Comparison of ENCODE assay signal across 22 mouse cellular contexts in the genomic region with DNA sequence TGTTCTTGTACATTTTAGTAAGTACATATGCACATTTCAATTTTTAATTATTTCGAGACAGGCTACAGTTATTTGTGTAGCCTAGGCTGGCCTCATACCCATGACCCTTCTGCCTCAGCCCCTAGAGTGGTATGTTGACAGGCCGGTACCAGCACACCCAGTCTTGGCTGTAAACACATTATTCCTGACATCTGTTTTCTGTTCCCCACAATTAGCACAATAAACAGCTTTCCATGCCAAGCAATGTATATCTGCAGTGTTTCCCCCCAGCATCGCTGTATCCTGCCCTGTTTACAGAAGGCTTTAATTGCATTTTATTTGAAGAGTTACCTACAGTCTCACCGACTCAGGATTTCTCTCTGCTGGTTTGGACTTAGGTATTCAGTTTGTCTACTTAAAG.
DNase-seq lines count a peak whose midpoint lies in the region; ATAC-seq lines count a peak whose summit lies in the region.
"Had no signal": no experiment of that assay in that cellular context is flagged by ENCODE, and none has a peak within 500 bp of the region (broad histone marks: within the 10 kb centered on the region; RNA-seq: fewer than 3 reads in every experiment).

No protein-coding gene starts in this region.

- no peaks in the 10 kb centered on the region for H3K9me3 ChIP-seq in hindbrain, embryonic 13.5 days
- H3K9me3 ChIP-seq in hindbrain, embryonic 16.5 days (ENCODE audit: control insufficient read depth, low read length): no peaks in the 10 kb centered on the region
- H3K9me3 ChIP-seq in midbrain, embryonic 12.5 days: no peaks in the 10 kb centered on the region
- H3K9me3 ChIP-seq in midbrain, embryonic 10.5 days (replicated peaks): no peaks in the 10 kb centered on the region
- no peaks in the 10 kb centered on the region for H3K9me3 ChIP-seq in stomach, embryonic 16.5 days (replicated peaks; ENCODE audit: control insufficient read depth, low read length)
- H3K9me3 ChIP-seq: embryonic facial prominence, embryonic 15.5 days; heart, embryonic 12.5 days; hindbrain, embryonic 10.5 days; limb, embryonic 15.5 days; lung, embryonic 15.5 days had no signal

- H3K27me3 ChIP-seq in hindbrain, embryonic 13.5 days: 0 out of 2 replicates have a peak, but pooled peaks cover 4% of the 10 kb centered on the region
- no peaks in the 10 kb centered on the region for H3K27me3 ChIP-seq in hindbrain, embryonic 16.5 days (replicated peaks; ENCODE audit: control insufficient read depth, insufficient read depth, low read length)
- no peaks in the 10 kb centered on the region for H3K27me3 ChIP-seq in midbrain, embryonic 12.5 days
- no peaks in the 10 kb centered on the region for H3K27me3 ChIP-seq in midbrain, embryonic 10.5 days (ENCODE audit: low read depth, poor library complexity, severe bottlenecking)
- H3K27me3 ChIP-seq in stomach, embryonic 16.5 days (ENCODE audit: control insufficient read depth, insufficient read depth, low read length): no peaks in the 10 kb centered on the region
- H3K27me3 ChIP-seq: embryonic facial prominence, embryonic 15.5 days; heart, embryonic 12.5 days; limb, embryonic 15.5 days; lung, embryonic 15.5 days had no signal

- ATAC-seq in hindbrain, embryonic 13.5 days (ENCODE audit: low FRiP score): no peak
- ATAC-seq in hindbrain, embryonic 16.5 days: no peak
- no peak for ATAC-seq in midbrain, embryonic 12.5 days (ENCODE audit: low FRiP score, low read depth)
- no peak; the same call in 1 of the 2 replicates for ATAC-seq in stomach, embryonic 16.5 days (ENCODE audit: insufficient read depth, low FRiP score)
- ATAC-seq: intestine, embryonic 16.5 days had no signal

- WGBS in hindbrain, embryonic 13.5 days: 53% methylated on average over 4 of the region's 4 CpGs
- 59% methylated on average over 4 of the region's 4 CpGs for WGBS in hindbrain, embryonic 16.5 days
- WGBS in midbrain, embryonic 12.5 days: 79% methylated on average over 4 of the region's 4 CpGs
- 90% methylated on average over 4 of the region's 4 CpGs for WGBS in midbrain, embryonic 10.5 days
- 60% methylated on average over 4 of the region's 4 CpGs for WGBS in stomach, embryonic 16.5 days

- H3K27ac ChIP-seq in hindbrain, embryonic 13.5 days: peak overlapping the region; percentile 67; the same call in 1 of the 2 replicates
- no peak overlapping the region for H3K27ac ChIP-seq in hindbrain, embryonic 16.5 days (ENCODE audit: low read depth, low read length)
- 0 out of 2 replicates have a peak overlapping the region, but pooled peaks have one; percentile 39 for H3K27ac ChIP-seq in midbrain, embryonic 12.5 days (replicated peaks)
- no peak overlapping the region for H3K27ac ChIP-seq in midbrain, embryonic 10.5 days (replicated peaks)
- H3K27ac ChIP-seq in stomach, embryonic 16.5 days (ENCODE audit: low read length): 0 out of 2 replicates have a peak overlapping the region, but pooled peaks have one; percentile 38
- H3K27ac ChIP-seq: embryonic facial prominence, embryonic 15.5 days; limb, embryonic 15.5 days; liver, embryonic 14.5 days; lung, embryonic 15.5 days had no signal

- H3K4me3 ChIP-seq in hindbrain, embryonic 13.5 days: no peak overlapping the region
- H3K4me3 ChIP-seq in hindbrain, embryonic 16.5 days (ENCODE audit: low read length): no peak overlapping the region
- no peak overlapping the region for H3K4me3 ChIP-seq in midbrain, embryonic 12.5 days
- H3K4me3 ChIP-seq in midbrain, embryonic 10.5 days: no peak overlapping the region
- H3K4me3 ChIP-seq in stomach, embryonic 16.5 days (replicated peaks; ENCODE audit: low read length): no peak overlapping the region
- H3K4me3 ChIP-seq: embryonic facial prominence, embryonic 15.5 days; heart, embryonic 12.5 days; hindbrain, embryonic 10.5 days; layer of hippocampus, adult 2 months; limb, embryonic 15.5 days; lung, embryonic 15.5 days had no signal

- H3K4me1 ChIP-seq in hindbrain, embryonic 13.5 days (replicated peaks): peaks cover 34% of the 10 kb centered on the region
- peaks cover 11% of the 10 kb centered on the region for H3K4me1 ChIP-seq in hindbrain, embryonic 16.5 days (ENCODE audit: control insufficient read depth, insufficient read depth, low read depth, low read length)
- peaks cover 10% of the 10 kb centered on the region; the same call in 1 of the 2 replicates for H3K4me1 ChIP-seq in midbrain, embryonic 12.5 days
- H3K4me1 ChIP-seq in midbrain, embryonic 10.5 days: peaks cover 11% of the 10 kb centered on the region
- H3K4me1 ChIP-seq in stomach, embryonic 16.5 days (ENCODE audit: control insufficient read depth, insufficient read depth, low read length): no peaks in the 10 kb centered on the region
- H3K4me1 ChIP-seq: embryonic facial prominence, embryonic 15.5 days; heart, embryonic 12.5 days; limb, embryonic 15.5 days; lung, embryonic 15.5 days had no signal

- no peak overlapping the region for H3K4me2 ChIP-seq in hindbrain, embryonic 13.5 days
- no peak overlapping the region for H3K4me2 ChIP-seq in hindbrain, embryonic 16.5 days (ENCODE audit: low read length)
- no peak overlapping the region for H3K4me2 ChIP-seq in midbrain, embryonic 12.5 days (replicated peaks)
- H3K4me2 ChIP-seq in stomach, embryonic 16.5 days (ENCODE audit: low read depth, low read length): no peak overlapping the region
- H3K4me2 ChIP-seq: embryonic facial prominence, embryonic 15.5 days; heart, embryonic 12.5 days; limb, embryonic 15.5 days; lung, embryonic 15.5 days had no signal

- H3K36me3 ChIP-seq in hindbrain, embryonic 13.5 days: no peaks in the 10 kb centered on the region
- no peaks in the 10 kb centered on the region for H3K36me3 ChIP-seq in hindbrain, embryonic 16.5 days (ENCODE audit: control insufficient read depth, insufficient read depth, low read length)
- H3K36me3 ChIP-seq in midbrain, embryonic 12.5 days: no peaks in the 10 kb centered on the region
- no peaks in the 10 kb centered on the region for H3K36me3 ChIP-seq in midbrain, embryonic 10.5 days
- H3K36me3 ChIP-seq in stomach, embryonic 16.5 days (ENCODE audit: control insufficient read depth, insufficient read depth, low read length): no peaks in the 10 kb centered on the region
- H3K36me3 ChIP-seq: embryonic facial prominence, embryonic 15.5 days; heart, embryonic 12.5 days; hindbrain, embryonic 10.5 days; limb, embryonic 15.5 days; lung, embryonic 15.5 days had no signal

- DNase-seq in midbrain, embryonic 10.5 days (ENCODE audit: low spot score): no peak
- DNase-seq in thymus, postnatal 25 days: peak; percentile 23
- DNase-seq in thymus, postnatal 14 days: no peak
- no peak for DNase-seq in cerebellum, adult 11-12 months
- DNase-seq: adrenal gland, postnatal 25 days; cerebellum, adult 9-11 months; gastrocnemius, postnatal 25 days; heart, adult 18-20 months; kidney, postnatal 25 days; retina, postnatal 1 day had no signal

- no peak overlapping the region for H3K9ac ChIP-seq in hindbrain, embryonic 13.5 days
- H3K9ac ChIP-seq in hindbrain, embryonic 16.5 days (ENCODE audit: low read depth, low read length): no peak overlapping the region
- H3K9ac ChIP-seq in midbrain, embryonic 12.5 days (replicated peaks): no peak overlapping the region
- H3K9ac ChIP-seq in stomach, embryonic 16.5 days (ENCODE audit: low read length): no peak overlapping the region
- H3K9ac ChIP-seq: embryonic facial prominence, embryonic 15.5 days; heart, embryonic 12.5 days; limb, embryonic 15.5 days; liver, embryonic 14.5 days; lung, embryonic 15.5 days had no signal

Comparison
In these comparisons a context has a peak if more than half of its experiments do, and no peak if none do; other contexts are left out.
1. H3K27ac ChIP-seq: peak in hindbrain, embryonic 13.5 days (single experiment), midbrain, embryonic 12.5 days (single experiment) and stomach, embryonic 16.5 days (single experiment); none in hindbrain, embryonic 16.5 days (single experiment) and midbrain, embryonic 10.5 days (single experiment).